Mouse (Mus musculus) kidney, adult 18-20 months (tissue): ENCODE results near the gene Fry.

ENCODE experiments used
- DNase-seq: peaks from one replicate; pipeline ENCODE4 v3.0.0; 2021

Fry gene

DNA sequence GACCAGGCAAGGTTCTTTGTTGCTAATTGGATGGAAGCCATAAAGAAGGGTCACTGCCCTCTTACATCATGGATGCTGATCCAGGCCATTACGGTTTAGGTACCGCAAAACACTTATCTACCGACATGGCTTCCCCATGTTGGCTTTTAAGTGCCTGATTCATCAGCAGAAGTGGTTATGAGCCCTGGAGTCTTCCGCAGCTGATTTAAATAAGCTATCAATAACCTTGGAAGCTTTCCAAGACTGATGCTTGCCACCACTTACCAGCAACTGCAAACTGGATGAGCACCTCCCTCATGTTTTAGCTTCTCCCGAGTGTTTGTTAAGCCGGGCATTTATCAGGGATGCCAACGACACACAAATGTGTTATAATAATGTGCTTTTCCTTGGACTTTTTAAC lies 12.7 kb downstream of the Fry start:
- no peak for DNase-seq

DNA sequence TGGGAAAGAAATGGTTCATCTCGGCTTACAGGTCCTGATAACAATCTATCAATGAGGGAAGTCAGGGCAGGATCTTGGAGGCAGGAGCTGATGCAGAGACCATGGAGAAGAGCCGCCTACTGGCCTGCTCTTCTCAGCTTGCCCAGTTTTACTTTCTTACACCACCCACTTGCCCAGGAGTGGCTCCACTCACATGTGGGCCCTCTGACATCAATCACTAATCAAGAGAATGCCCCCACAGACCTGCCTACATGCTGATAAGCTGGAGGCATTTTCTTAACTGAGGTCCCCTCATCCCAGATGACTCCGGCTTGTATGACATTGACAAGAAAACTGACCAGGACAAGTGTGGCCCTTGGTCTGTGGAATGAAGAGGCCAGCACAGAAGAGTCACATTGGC lies 16.2 kb downstream of the Fry start:
- no peak for DNase-seq

GRCm38 (mm10) chr5:150135529-150135928 lies 17.1 kb downstream of the Fry start:
- no peak for DNase-seq

DNA sequence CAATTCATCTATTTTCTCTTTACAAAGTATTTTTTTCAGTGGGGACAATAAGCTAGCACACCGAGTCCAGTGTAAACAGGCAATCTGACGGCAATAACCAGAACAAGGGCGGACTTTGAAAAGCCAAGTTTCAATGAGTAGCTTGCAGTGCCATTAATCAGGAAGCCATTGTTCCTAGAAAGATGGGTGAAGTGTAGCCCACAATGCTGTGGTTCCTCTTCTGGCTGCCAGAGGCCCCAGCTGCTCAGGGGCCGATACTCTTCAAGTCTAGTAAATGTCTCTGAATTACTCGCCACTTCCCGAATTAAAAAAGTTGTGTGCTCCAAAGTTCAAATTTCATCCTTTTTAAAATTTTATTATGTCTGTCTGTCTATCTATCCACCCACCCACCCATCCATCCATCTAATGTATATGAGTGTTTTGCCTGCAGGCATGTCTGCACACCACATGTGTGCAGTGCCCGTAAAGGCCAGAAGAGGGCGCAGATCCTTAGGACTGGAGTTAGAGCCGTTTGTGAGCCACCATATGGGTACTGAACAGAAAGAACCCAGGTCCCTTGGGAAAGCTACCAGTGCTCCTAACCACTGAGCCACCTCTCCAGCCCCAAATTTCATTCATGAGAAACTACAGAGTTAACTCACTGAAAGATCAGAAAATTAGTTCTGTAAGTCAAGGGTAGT lies 19.5 kb downstream of the Fry start:
- no peak for DNase-seq

DNA sequence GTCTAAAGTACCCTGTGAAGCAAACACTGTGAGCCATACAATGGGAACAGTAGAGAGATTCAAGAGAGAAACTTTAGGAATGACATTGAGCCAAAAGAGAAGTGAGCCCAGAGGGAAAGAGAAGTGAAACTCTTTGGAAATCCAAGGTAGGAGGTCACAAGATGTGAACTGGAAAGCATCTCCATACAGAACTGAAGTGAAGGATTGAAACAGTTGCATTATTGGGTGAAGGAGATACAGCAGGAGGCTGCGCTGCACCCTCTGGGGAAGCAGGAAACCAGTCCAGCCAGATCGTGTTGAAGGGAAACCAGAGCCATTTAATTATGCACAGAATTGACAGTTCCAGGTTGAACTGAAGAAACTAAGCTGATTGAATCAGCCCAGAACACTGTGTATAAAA lies 22.1 kb downstream of the Fry start:
- no peak for DNase-seq

DNA sequence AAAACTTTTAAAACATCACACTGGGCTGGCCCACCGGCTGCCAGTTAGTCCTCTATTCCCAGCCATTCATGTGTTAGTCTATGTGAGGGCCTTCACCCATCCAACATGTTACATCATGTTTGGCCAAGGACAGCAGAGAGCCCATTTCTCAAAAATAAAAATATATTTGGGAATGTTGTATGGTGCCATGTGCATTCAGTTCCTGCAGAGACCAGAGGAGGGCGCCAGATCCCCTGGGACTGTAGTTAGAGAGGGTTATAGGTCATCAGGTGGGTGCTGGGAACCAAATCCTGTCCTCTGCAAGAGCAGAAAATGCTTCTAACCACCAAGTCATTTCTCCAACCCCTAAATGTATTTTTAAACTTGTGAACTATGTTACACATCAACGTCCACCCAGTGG lies 27.5 kb downstream of the Fry start:
- no peak for DNase-seq

DNA sequence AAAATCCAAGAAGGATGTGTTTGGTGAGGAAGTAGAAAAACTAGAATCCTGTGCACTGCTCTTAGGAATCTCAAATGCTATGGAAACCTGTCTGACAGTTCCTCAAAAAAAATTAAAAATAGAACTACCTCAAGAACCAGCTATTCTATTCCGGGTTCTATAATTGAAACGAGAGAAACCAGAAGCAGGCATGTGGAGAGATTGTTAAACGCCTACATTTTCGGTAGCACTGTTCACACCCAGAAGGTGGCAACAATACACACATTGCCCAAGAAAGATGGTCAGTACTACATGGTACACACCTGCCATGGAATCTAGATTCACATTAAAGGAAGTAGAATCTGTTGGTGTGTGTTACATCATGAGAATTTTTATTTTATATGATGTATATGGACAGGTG lies 28.2 kb downstream of the Fry start:
- no peak for DNase-seq

GRCm38 (mm10) chr5:150149725-150150124 lies 31.3 kb downstream of the Fry start:
- no peak for DNase-seq

- DNase-seq, result no peak
Observed at GRCm38 (mm10) chr5:150150986-150151385, 32.5 kb downstream of the Fry start.

GRCm38 (mm10) chr5:150152071-150152879 lies 33.8 kb downstream of the Fry start:
- no peak for DNase-seq

- DNase-seq, result no peak
Observed at GRCm38 (mm10) chr5:150152880-150153281, 34.4 kb downstream of the Fry start.

- no peak for DNase-seq
Observed at GRCm38 (mm10) chr5:150155388-150155787, 36.9 kb downstream of the Fry start.

GRCm38 (mm10) chr5:150156063-150156786 lies 37.8 kb downstream of the Fry start:
- no peak for DNase-seq

DNA sequence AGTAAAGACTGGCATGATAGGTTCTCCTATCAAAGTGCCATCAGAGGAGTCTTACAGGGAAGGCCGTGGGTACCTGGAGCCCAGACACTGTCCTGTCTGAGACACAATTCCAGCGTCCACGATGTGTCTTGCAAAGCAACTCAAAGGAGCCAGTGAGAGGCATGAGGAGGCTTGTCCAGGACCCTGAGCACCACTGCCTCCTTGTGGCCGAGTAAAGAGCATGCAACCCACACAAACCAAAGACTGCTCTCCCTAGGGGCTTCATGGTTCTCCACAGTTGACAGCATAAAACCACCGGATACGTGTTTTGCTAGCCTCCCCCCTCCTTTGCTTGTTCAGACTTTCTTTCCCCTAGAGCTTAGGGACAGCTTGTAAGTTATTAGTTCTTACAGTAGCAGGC lies 39.2 kb downstream of the Fry start:
- no peak for DNase-seq

GRCm38 (mm10) chr5:150159151-150159550 lies 40.7 kb downstream of the Fry start:
- DNase-seq, result peak; percentile 7

- DNase-seq, result no peak
Observed at GRCm38 (mm10) chr5:150161193-150161592, 42.7 kb downstream of the Fry start.

DNA sequence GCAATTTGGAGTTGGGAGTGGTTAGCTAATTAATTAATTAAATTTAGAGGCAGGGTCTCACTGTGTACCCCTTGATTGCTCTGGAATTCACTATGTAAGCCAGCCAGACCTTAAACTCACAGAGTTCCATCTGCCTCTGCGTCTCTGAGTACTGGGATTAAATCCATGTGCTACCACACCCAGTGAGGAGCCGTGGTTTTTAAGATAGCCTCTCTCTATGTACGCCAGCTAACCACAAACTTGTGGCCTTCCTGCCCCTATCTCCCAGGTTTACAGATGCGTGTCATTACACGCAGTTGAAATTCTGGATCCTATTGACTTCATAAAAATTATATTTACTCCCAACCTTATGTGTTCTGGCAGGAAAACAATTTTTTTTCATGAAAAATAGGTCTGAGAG lies 43.5 kb downstream of the Fry start:
- no peak for DNase-seq

DNA sequence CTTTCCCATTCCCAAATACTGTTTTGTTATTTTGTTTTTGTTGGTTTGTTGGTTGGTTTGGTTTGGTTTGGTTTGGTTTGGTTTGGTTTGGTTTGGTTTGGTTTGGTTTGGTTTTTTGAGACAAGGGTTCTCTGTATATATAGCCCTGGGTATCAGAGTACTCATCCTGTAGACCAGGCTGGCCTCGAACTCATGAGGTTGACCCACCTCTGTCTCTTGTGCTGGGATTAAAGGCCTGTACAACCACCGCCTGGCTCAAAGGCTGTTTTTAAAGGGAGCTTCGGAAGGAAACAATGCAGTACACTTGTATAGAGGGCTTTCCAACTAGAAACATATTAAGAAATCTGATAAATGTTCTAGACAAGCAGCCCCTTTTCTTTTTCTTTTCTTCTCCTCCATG lies 46.2 kb downstream of the Fry start:
- DNase-seq, result no peak

DNA sequence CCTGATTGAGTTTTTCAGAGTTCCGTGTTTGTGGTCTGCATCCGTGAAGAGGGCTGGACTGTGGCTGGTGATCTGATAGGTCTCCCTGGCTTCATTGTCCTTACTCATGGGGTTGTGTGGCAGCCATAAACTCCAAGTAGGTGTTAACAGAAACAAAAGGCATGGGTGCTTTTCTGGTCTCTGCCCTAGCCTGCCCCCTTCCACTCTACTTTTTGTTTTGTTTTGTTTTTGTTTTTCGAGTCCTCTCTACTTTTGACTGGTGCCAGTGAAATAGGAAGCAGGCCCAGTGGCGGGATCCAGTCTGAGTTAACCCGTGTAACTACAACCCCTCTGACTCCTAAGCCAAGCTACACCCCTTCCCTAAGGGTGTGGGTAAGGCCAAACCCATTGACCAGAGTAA lies 48.4 kb downstream of the Fry start:
- DNase-seq, result no peak

DNA sequence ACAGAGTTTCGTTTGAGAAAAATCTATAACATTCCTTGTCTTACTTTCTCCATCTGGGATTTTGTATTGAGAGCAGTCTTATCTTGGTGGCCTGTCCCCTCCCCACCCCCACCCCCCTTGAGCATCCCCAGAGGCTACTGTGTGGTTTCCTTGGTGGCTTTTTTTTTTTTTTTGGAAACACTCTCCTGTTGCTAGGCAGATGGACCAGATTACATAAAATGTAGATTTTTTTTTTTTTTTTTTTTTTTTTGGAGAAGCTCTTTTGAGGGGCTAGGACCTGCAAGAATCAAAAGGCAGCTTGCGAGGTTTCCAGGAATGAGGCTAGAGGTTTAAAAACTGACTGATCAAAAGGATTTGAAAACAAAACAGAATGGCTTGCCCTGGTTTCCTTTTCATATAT lies 48.8 kb downstream of the Fry start:
- DNase-seq, result no peak

DNA sequence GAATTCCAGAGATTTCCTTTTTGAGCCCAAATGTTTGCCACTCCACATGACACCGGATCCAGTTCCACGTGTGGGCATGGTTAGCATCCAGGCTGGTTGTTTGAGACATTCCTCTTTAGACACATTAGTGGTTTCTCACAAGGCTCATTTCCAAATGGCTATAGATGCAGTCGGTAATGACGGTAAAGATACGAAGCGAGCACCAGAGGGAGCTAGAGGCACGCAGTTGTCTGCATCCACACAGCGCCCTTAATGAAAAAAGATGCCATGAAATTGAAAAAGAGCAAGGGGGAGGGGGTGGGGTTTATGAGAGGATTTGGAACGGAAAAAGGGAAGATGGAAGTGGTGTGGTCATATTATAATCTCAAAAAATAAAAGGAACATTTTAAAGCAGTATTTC lies 50.3 kb downstream of the Fry start:
- peak; percentile 57 for DNase-seq

- DNase-seq, result no peak
Observed at GRCm38 (mm10) chr5:150171562-150171961, 53.1 kb downstream of the Fry start.

DNA sequence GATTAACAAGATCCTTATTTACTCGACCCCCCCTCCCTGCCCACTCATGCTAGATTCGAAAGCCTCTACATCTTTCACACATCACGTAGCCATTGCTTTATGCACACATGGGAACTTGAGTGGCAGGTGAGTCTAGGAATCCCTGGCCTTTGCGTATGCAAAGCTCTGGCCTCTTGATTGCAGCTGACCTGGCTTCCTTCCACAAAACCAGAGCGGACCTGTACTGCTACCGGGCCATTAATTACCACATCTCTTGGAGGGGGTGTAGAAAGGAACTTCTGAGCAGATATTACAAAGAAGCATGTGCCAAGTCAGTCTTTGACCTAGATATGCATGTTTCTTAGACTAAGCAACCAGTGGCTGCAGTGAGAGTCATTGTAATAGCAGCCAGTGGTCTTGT lies 55.4 kb downstream of the Fry start:
- no peak for DNase-seq

- DNase-seq, result no peak
Observed at GRCm38 (mm10) chr5:150174950-150175349, 56.5 kb downstream of the Fry start.
